Mouse (Mus musculus): Measurements from ENCODE around the gene I0C0044D17Rik.
"Not testable (repeated sequence)": the region's sequence is repeated elsewhere in the genome, so short reads cannot be mapped to it uniquely, and the experiment has no call there.

I0C0044D17Rik gene

GRCm38 (mm10) chr4:98823740-98824139, at the start of gene I0C0044D17Rik:
I0C0044D17Rik (minus strand) TSS chr4:98823840.
- not testable (repeated sequence) for DNase-seq (ENCODE audit: low read depth, low spot score)

DNA sequence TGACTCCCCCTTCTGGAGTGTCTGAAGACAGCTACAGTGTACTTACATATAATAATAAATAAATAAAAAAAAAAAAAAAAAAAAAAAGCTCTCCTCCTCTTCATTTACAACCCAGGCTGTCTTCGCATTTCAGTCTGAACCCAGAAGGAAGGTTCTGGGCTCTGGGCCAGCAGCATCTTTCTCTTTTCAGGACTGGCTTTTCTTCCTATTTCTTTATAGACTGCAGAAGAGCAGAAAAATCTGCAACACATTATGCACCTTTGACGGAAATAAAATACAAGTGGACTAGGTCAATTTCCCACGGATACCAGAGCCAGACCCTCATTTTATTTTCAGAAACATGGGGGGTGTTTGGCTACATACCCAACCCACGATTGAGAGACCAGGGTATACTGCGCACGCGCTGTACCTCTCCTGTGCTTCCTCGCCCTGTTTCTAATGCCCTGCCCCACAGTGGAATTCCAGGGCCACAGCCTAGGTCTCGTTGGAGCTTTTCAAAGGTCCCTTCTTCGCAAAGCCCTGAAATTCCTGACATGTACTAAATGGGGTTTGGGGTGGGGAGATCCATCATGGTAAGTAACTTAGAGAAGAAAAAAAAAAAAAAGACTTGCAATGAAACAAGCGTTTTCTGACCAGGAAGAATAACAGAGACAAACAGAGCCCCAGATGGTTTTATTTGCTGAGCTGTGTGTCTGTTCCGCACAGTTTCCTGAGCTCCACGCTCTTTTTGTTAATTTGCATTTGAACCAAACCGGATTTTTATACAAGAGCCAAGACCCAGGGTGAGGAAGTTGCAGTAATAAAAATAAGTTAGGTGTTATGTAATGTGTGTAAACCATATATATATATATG, 42.0 kb upstream of the I0C0044D17Rik start:
- no peak for DNase-seq (ENCODE audit: low read depth, low spot score)

GRCm38 (mm10) chr4:98864546-98864945, 40.9 kb upstream of the I0C0044D17Rik start:
- DNase-seq (ENCODE audit: low read depth, low spot score): no peak

DNA sequence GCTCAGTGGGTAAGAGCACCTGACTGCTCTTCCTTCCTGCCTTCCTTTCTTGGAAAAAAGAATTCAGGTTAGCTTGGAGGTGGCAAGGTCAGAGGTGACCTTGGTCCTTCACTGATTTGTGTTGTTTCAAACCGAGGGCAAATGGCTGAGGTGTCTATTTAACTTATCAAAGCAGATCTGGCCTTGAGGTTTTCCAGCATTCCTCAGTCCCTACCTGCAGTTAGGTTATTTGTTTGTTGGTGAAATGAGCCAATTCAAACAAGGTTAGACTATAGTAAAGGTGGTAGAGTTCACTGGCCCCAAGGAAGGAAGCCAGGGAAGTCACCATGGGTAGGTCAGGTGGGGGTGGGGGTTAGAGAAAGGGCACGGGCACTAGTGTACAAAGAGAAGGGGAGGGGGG, 40.5 kb upstream of the I0C0044D17Rik start:
- no peak for DNase-seq (ENCODE audit: low read depth, low spot score)

DNA sequence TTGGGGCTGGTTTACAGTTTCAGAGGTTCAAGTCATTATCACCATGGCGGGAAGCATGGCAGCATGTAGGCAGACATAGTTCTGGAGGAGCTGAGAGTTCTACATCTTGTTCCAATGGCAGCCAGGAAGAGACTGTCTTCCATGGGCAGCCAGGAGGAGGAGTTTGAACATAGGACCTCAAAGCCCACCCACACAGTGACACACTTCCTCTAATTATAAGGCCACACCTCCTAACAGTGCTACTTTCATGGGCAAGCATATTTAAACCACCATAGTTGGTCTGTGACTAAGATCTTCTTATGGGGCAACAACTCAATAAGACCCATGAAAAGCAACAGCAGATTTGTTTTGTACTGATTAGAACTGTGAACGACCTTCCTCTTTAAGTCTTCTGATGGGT, 39.8 kb upstream of the I0C0044D17Rik start:
- DNase-seq (ENCODE audit: low read depth, low spot score): no peak

- no peak for DNase-seq (ENCODE audit: low read depth, low spot score)
Measured at GRCm38 (mm10) chr4:98858151-98858855, 34.7 kb upstream of the I0C0044D17Rik start.

GRCm38 (mm10) chr4:98857037-98857648, 33.5 kb upstream of the I0C0044D17Rik start:
- no peak for DNase-seq (ENCODE audit: low read depth, low spot score)

DNA sequence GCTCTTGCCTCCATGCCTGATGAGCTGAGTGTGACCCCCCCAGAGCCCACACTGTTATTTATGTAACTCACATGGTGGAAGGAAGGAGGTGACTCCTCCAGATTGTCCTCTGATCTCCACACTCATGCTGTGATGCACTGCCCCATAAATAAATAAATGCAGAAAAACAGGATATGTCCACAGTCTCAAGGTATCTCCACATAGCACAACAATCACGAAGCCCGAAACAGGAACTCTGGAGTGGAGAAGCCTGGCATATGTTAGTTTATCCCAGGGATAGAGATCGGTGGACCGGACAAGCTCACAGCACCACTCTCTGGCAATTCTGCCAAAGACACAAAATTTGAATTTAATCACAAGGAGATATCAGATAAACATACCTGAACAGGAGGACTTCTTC, 30.3 kb upstream of the I0C0044D17Rik start:
- DNase-seq (ENCODE audit: low read depth, low spot score): no peak

GRCm38 (mm10) chr4:98850485-98850884, 26.8 kb upstream of the I0C0044D17Rik start:
- not testable (repeated sequence) for DNase-seq (ENCODE audit: low read depth, low spot score)

GRCm38 (mm10) chr4:98847120-98847885, 23.7 kb upstream of the I0C0044D17Rik start:
- DNase-seq (ENCODE audit: low read depth, low spot score): no peak

GRCm38 (mm10) chr4:98846396-98846795, 22.8 kb upstream of the I0C0044D17Rik start:
- no peak for DNase-seq (ENCODE audit: low read depth, low spot score)

- no peak for DNase-seq (ENCODE audit: low read depth, low spot score)
Measured at GRCm38 (mm10) chr4:98845687-98846125, 22.1 kb upstream of the I0C0044D17Rik start.

DNA sequence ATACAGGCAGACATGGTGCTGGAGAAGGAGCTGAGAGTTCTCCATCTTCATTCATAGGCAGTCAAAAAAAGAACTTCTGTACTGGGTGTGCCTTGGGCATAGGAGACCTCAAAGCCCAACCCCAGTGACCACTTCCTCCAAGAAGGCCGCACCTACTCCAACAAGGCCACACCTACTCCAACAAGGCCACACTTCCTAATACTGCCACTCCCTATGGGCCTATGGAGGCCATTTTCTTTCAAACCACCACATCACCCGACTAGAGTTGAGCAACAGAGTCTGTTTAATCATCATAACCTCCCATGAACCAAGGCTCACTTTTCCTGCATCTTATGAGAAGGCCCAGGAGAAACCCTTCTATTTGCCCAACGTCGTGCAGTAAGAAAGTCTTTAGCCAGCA, 21.6 kb upstream of the I0C0044D17Rik start:
- no peak for DNase-seq (ENCODE audit: low read depth, low spot score)

- DNase-seq (ENCODE audit: low read depth, low spot score): no peak
Measured at GRCm38 (mm10) chr4:98843906-98844597, 20.4 kb upstream of the I0C0044D17Rik start.

- not testable (repeated sequence) for DNase-seq (ENCODE audit: low read depth, low spot score)
Measured at GRCm38 (mm10) chr4:98841251-98841650, 17.6 kb upstream of the I0C0044D17Rik start.

- DNase-seq (ENCODE audit: low read depth, low spot score): no peak
Measured at GRCm38 (mm10) chr4:98840526-98840925, 16.9 kb upstream of the I0C0044D17Rik start.

DNA sequence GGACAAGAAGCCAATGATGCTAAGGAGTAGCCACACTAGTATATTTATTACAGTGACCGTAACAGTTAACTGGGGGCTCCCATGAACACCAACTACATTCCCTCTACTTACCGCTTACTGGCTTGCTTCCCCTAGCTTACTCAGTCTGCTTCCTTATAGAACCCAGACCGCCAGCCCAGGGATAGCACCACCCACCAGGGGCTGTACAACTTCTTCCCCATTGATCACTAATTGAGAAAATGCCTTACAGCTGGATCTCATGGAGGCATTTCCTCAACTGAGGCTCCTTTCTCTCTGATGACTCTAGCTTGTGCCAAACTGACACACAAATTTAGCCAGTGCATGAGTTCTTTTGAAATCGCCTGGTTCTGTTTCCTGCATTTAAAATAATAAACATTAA, 15.3 kb upstream of the I0C0044D17Rik start:
- DNase-seq (ENCODE audit: low read depth, low spot score): no peak

GRCm38 (mm10) chr4:98837715-98838505, 14.3 kb upstream of the I0C0044D17Rik start:
- no peak for DNase-seq (ENCODE audit: low read depth, low spot score)

- no peak for DNase-seq (ENCODE audit: low read depth, low spot score)
Measured at GRCm38 (mm10) chr4:98836519-98836918, 12.9 kb upstream of the I0C0044D17Rik start.

DNA sequence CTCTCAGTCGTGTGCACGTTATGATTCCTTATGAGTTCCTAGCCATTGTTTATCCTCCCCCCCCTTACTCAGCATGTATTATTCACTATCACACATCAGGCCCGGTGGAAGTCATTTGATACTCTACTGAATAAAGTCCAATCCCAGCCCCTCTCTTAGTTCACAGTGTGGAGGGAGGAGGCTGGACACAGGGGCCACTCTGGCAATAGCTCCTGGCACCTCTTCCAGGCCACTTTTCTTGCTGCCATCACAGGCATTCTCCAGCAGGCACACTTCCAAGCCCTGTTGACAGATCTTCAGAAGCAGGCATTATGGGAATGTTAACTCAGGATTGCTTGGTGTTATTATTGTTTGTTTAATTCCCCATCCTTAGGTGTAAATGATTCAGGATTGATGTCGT, 11.1 kb upstream of the I0C0044D17Rik start:
- no peak for DNase-seq (ENCODE audit: low read depth, low spot score)

All from CD4-positive, CD25-positive, alpha-beta regulatory T cell, adult 2 months (primary cell).